Mouse (Mus musculus): ENCODE measurements at regions not wholly inside any gene's neighbourhood (a gene's known extent, or its start where the extent isn't known, plus 50 kb on each side); places are given as distances from the start of the nearest gene placed in this dataset.
A peak's percentile ranks its signal among the peaks of the same experiment; 100 is the strongest.

- DNase-seq, result no peak
Measured at GRCm38 (mm10) chr11:71672171-71673050, 77.3 kb upstream of the Wscd1 start.

DNA sequence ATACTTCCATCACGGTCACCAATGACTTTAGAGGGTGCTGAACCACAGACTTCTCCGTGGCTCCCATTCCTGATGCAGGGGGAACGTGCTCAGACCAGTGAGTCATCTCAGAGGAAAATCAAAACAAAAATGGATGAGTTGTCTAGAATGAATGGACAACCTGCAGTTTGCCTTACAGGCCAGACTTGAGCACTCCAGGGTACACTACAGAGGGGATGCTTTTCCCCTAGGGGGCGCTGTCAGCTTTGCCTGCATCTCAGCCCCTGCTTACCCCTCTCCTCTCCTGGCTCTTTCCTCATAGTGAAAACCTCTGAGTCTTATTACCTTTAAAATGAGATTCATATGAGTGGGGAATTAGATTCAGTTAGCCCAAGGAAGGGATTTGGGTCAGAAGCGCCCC lies 75.4 kb upstream of the Wscd1 start:
- peak; percentile 71 for DNase-seq

DNA sequence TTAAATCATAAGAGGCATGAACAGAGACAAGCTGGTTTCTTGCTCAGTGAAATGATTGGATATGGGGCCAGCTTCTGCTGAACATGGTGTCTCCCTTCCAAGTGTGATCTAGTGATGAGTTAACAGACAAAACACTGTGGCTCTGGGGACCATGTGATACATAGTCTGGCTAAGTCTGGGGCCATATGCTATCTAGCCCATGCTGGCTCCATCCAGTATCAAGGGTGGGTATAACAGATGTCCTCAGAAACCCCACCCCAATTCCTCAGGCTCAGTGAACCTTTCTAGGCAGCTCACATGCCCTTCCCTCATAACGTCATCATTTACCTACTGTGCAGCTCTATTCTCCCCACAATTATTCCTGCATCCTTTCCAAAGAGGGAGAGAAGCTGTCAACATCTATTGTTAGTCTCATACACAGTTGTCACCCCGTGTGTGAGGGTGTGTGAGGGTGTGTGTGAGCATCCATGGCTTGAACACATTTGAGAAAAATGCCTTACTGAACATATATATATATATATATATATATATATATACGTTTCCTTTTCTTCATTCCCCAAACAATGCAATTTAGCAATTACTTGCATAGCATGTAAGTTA lies 73.9 kb upstream of the Wscd1 start:
- no peak for DNase-seq

DNA sequence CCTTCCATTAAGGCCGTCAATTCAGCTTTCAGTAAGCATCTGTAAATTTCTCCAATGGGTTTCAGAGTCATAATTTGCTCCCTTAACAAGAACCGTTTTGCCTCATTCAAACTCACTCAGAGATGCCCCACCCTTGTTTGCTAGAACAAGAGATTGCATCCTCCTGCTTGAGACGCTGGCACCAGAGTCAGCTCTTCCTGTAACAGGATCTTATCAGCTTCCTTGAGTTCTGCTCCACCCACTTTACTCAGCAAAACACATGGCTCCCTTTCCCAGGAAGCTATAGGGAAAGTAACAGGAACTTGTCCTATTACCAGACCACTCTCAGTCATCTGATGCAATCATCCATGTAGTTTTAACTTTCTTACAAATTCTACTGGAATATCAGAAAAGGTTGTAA lies 52.7 kb upstream of the Wscd1 start:
- DNase-seq, result no peak

- DNase-seq, result no peak
Measured at GRCm38 (mm10) chr11:71698836-71699235, 50.9 kb upstream of the Wscd1 start.
